Mouse (Mus musculus): ENCODE data around the gene Pabpc4. TPM values are rescaled to one million over a fixed set of nuclear protein-coding genes. Genes with fewer than 3 reads are reported as not detected.
"Not testable (repeated sequence)": the region's sequence is repeated elsewhere in the genome, so short reads cannot be mapped to it uniquely, and the experiment has no call there.

Gene Pabpc4
- polyA plus RNA-seq, 1 experiment, result 7.4 TPM

GRCm38 (mm10) chr4:123284731-123285624 lies 22.8 kb downstream of the Pabpc4 start:
- Histone ChIP-seq H3K4me3 (ENCODE audit: control insufficient read depth, low read depth, low read length) (no peak overlapping the region), H3K27ac (ENCODE audit: control insufficient read depth, insufficient read depth, low read depth, low read length) (no peak overlapping the region), H3K36me3 (ENCODE audit: control insufficient read depth, insufficient read depth, low read length) (no peaks in the 10 kb centered on the region), H3K4me1 (ENCODE audit: control insufficient read depth, insufficient read depth, low read length) (peaks cover 3% of the 10 kb centered on the region; the same call in 1 of the 2 replicates), H3K27me3 (ENCODE audit: control insufficient read depth, insufficient read depth, low read length) (no peaks in the 10 kb centered on the region)
- TF ChIP-seq POLR2A (IDR thresholded peaks at IDR 0.05; ENCODE audit: control insufficient read depth, low read depth, low read length) (no peak), CTCF (IDR thresholded peaks at IDR 0.05; ENCODE audit: control insufficient read depth, insufficient read depth, insufficient replicate concordance, low read depth, low read length) (no peak)

- Histone ChIP-seq H3K36me3 (ENCODE audit: control insufficient read depth, insufficient read depth, low read length) (no peaks in the 10 kb centered on the region), H3K4me3 (ENCODE audit: control insufficient read depth, low read depth, low read length) (no peak overlapping the region), H3K4me1 (ENCODE audit: control insufficient read depth, insufficient read depth, low read length) (peaks cover 3% of the 10 kb centered on the region; the same call in 1 of the 2 replicates), H3K27me3 (ENCODE audit: control insufficient read depth, insufficient read depth, low read length) (no peaks in the 10 kb centered on the region), H3K27ac (ENCODE audit: control insufficient read depth, insufficient read depth, low read depth, low read length) (no peak overlapping the region)
- TF ChIP-seq POLR2A (IDR thresholded peaks at IDR 0.05; ENCODE audit: control insufficient read depth, low read depth, low read length), result no peak
- no peak for TF ChIP-seq CTCF (IDR thresholded peaks at IDR 0.05; ENCODE audit: control insufficient read depth, insufficient read depth, insufficient replicate concordance, low read depth, low read length)
These were observed 24.6 kb downstream of the Pabpc4 start for GRCm38 (mm10) chr4:123286790-123287189.

- TF ChIP-seq POLR2A (IDR thresholded peaks at IDR 0.05; ENCODE audit: control insufficient read depth, low read depth, low read length) (no peak), CTCF (IDR thresholded peaks at IDR 0.05; ENCODE audit: control insufficient read depth, insufficient read depth, insufficient replicate concordance, low read depth, low read length) (no peak)
- no peaks in the 10 kb centered on the region for H3K36me3 ChIP-seq (ENCODE audit: control insufficient read depth, insufficient read depth, low read length)
- H3K27me3 ChIP-seq (ENCODE audit: control insufficient read depth, insufficient read depth, low read length), result no peaks in the 10 kb centered on the region
- no peak overlapping the region for H3K27ac ChIP-seq (ENCODE audit: control insufficient read depth, insufficient read depth, low read depth, low read length)
- H3K4me1 ChIP-seq (ENCODE audit: control insufficient read depth, insufficient read depth, low read length), result no peaks in the 10 kb centered on the region
- no peak overlapping the region for H3K4me3 ChIP-seq (ENCODE audit: control insufficient read depth, low read depth, low read length)
These were observed 26.9 kb downstream of the Pabpc4 start for GRCm38 (mm10) chr4:123289038-123289437.

- Histone ChIP-seq H3K27ac (ENCODE audit: control insufficient read depth, insufficient read depth, low read depth, low read length) (no peak overlapping the region), H3K36me3 (ENCODE audit: control insufficient read depth, insufficient read depth, low read length) (no peaks in the 10 kb centered on the region), H3K4me3 (ENCODE audit: control insufficient read depth, low read depth, low read length) (no peak overlapping the region), H3K27me3 (ENCODE audit: control insufficient read depth, insufficient read depth, low read length) (no peaks in the 10 kb centered on the region), H3K4me1 (ENCODE audit: control insufficient read depth, insufficient read depth, low read length) (no peaks in the 10 kb centered on the region)
- TF ChIP-seq POLR2A (IDR thresholded peaks at IDR 0.05; ENCODE audit: control insufficient read depth, low read depth, low read length) (no peak), CTCF (IDR thresholded peaks at IDR 0.05; ENCODE audit: control insufficient read depth, insufficient read depth, insufficient replicate concordance, low read depth, low read length) (no peak)
These were observed 30.2 kb downstream of the Pabpc4 start for GRCm38 (mm10) chr4:123292390-123292789.

DNA sequence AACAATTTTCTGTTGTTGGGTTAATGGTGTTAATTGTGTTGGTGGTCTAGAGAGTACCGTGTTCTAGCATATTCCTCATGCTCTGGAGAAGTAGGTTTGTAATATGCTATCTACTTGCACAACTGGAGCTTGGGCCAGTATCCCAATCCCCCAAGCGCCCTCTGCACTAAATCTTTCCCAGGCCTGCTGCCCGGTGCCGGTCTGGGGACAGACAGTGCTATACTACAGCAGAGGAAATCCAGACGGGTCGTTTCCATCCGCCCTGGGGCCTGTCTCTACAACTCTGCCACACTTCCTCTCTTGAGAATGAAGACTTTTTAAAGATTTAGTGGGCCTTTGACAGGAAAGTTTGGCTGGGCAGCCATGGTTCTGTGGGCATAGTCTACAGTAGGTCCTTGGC lies 30.8 kb downstream of the Pabpc4 start:
- TF ChIP-seq POLR2A (IDR thresholded peaks at IDR 0.05; ENCODE audit: control insufficient read depth, low read depth, low read length) (no peak), CTCF (IDR thresholded peaks at IDR 0.05; ENCODE audit: control insufficient read depth, insufficient read depth, insufficient replicate concordance, low read depth, low read length) (no peak)
- no peaks in the 10 kb centered on the region for H3K4me1 ChIP-seq (ENCODE audit: control insufficient read depth, insufficient read depth, low read length)
- no peak overlapping the region for H3K27ac ChIP-seq (ENCODE audit: control insufficient read depth, insufficient read depth, low read depth, low read length)
- no peaks in the 10 kb centered on the region for H3K27me3 ChIP-seq (ENCODE audit: control insufficient read depth, insufficient read depth, low read length)
- no peaks in the 10 kb centered on the region for H3K36me3 ChIP-seq (ENCODE audit: control insufficient read depth, insufficient read depth, low read length)
- no peak overlapping the region for H3K4me3 ChIP-seq (ENCODE audit: control insufficient read depth, low read depth, low read length)

DNA sequence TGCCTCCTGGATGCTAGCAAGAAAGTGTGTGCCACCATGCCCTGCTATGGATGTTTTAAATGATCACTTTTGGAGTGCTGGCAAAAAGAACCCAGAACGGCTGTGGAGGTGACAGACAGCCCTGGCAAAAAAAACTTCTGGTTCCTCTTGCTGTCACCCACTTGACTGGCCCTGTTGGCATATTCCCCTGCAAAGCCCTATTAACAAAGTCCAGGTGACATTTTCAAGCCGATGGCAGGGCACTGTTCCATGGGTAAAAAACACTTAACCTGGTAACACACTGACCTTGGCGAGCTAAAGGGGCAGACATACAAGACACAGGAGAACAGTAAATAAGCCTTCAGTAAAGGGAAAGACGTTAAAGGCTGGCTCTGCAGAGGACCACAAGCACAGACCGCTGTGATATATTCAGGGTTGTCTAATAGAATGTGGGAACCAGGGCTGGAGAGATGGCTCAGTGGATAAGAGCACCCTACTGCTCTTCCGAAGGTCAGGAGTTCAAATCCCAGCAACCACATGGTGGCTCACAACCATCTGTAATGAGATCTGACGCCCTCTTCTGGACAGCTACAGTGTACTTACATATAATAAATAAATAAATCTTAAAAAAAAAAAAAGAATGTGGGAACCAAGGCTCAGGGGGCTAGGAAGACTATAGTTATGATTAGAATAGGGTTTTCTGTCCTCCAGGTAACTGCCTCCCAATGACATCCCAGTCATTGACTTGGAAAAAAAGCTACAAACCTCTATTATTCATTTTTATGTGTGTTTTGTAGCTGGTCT lies 31.7 kb downstream of the Pabpc4 start:
- Histone ChIP-seq H3K27ac (ENCODE audit: control insufficient read depth, insufficient read depth, low read depth, low read length) (no peak overlapping the region), H3K4me3 (ENCODE audit: control insufficient read depth, low read depth, low read length) (no peak overlapping the region), H3K4me1 (ENCODE audit: control insufficient read depth, insufficient read depth, low read length) (no peaks in the 10 kb centered on the region), H3K36me3 (ENCODE audit: control insufficient read depth, insufficient read depth, low read length) (no peaks in the 10 kb centered on the region), H3K27me3 (ENCODE audit: control insufficient read depth, insufficient read depth, low read length) (no peaks in the 10 kb centered on the region)
- no peak for TF ChIP-seq CTCF (IDR thresholded peaks at IDR 0.05; ENCODE audit: control insufficient read depth, insufficient read depth, insufficient replicate concordance, low read depth, low read length)
- no peak for TF ChIP-seq POLR2A (IDR thresholded peaks at IDR 0.05; ENCODE audit: control insufficient read depth, low read depth, low read length)

DNA sequence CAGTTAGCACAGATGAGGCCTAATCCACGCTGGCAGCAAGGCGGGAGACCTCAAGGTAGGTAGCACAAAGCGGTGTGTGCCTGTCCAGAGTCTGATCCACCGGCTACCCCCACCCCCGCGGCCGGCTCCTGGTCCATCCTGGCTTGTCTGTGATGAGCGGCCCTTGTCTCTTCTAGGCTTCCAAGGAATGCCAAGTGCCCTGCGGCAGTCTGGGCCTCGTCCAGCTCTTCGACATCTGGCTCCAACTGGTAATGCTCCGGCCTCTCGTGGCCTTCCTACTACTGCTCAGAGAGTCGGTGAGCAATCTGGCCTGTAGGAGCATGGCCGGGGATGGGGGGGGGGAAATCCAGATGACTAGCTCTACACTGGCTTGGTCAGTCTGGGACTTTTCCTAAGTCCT lies 32.9 kb downstream of the Pabpc4 start:
- not testable (repeated sequence) for H3K27ac ChIP-seq (ENCODE audit: control insufficient read depth, insufficient read depth, low read depth, low read length); H3K27me3 ChIP-seq (ENCODE audit: control insufficient read depth, insufficient read depth, low read length); H3K36me3 ChIP-seq (ENCODE audit: control insufficient read depth, insufficient read depth, low read length); H3K4me1 ChIP-seq (ENCODE audit: control insufficient read depth, insufficient read depth, low read length); H3K4me3 ChIP-seq (ENCODE audit: control insufficient read depth, low read depth, low read length)
